Mouse (Mus musculus) hindbrain, embryonic 13.5 days (tissue): ENCODE data around the gene Olfr1502. TPM values are rescaled to one million over a fixed set of nuclear protein-coding genes. Genes with fewer than 3 reads are reported as not detected.
"Not testable (repeated sequence)": the region's sequence is repeated elsewhere in the genome, so short reads cannot be mapped to it uniquely, and the experiment has no call there.

Experiments used
- ATAC-seq: fragments of 200-750 bp; cut with Nextera tagmentation; 2 replicates; pipeline ENCODE4 v1.8.0; 2017; ENCODE audit warnings: moderate TSS enrichment; ENCODE audit not compliant: low FRiP score
- H3K27ac ChIP-seq: fragments of 300-500 bp; sonication (generic); 2 replicates; pipeline ENCODE4 v1.5.1; 2015; ENCODE audit warnings: inconsistent platforms, mild to moderate bottlenecking, moderate library complexity
- H3K27me3 ChIP-seq: fragments of 300-500 bp; sonication (generic); 2 replicates; pipeline ENCODE4 v1.6.1; 2015; ENCODE audit warnings: mild to moderate bottlenecking, inconsistent platforms
- H3K36me3 ChIP-seq: fragments of 300-500 bp; sonication (generic); 2 replicates; pipeline ENCODE4 v1.6.1; 2015; ENCODE audit warnings: mild to moderate bottlenecking, inconsistent platforms
- H3K4me1 ChIP-seq: fragments of 300-500 bp; sonication (generic); replicated peaks from 2 replicates; pipeline ENCODE4 v1.6.1; 2015; ENCODE audit warnings: inconsistent platforms
- H3K4me2 ChIP-seq: fragments of 300-500 bp; sonication (generic); 2 replicates; pipeline ENCODE4 v1.6.1; 2015; ENCODE audit warnings: inconsistent platforms, mild to moderate bottlenecking, moderate library complexity
- H3K4me3 ChIP-seq: fragments of 300-500 bp; sonication (generic); 2 replicates; pipeline ENCODE4 v1.5.1; 2015; ENCODE audit warnings: mild to moderate bottlenecking, inconsistent platforms
- H3K9ac ChIP-seq: fragments of 300-500 bp; sonication (generic); 2 replicates; pipeline ENCODE4 v1.6.1; 2015; ENCODE audit warnings: mild to moderate bottlenecking, inconsistent platforms
- H3K9me3 ChIP-seq: fragments of 300-500 bp; sonication (generic); 2 replicates; pipeline ENCODE4 v1.6.1; 2016; ENCODE audit warnings: inconsistent platforms
- WGBS: fragments of 180-500 bp; shearing (Covaris S2); methylation state at CpG from one replicate; pipeline ENCODE4 v1.1.7; 2015; 5-methylcytosine and 5-hydroxymethylcytosine counted together
- polyA plus RNA-seq: library from polyadenylated mRNA; unstranded; fragments of >200 nt; fragmentation: Nextera tagmentation; extraction: Ambion mirVana; gene quantifications from 2 replicates; pipeline ENCODE4 v1.2.1, GENCODE M21; 2015

Gene Olfr1502
- not detected in 2 replicates for polyA plus RNA-seq

DNA sequence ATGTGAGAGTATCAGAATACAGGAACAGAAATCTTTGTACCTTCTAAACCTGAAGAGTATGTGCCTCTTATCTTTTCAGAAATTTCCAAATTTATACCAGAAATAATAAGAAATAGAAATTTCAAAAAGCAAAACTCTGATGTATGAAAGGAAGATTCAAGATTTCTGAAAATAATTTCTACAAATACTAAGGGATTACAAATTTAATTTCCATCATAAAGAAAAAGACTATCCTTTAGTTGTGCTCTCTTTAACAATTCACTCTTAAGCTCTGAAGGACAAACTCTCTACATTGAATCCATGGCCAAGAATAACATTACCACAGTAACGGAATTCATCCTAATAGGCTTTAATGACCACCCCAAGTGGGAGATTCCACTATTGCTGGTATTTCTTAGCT is at the start of gene Olfr1502:
Gene Olfr1502, plus strand, starts transcription at position 301 of the 400 bp plus-strand sequence.
- Histone ChIP-seq H3K9ac (no peak within 1 kb of the TSS), H3K27ac (no peak within 1 kb of the TSS), H3K4me1 (no peaks in the 10 kb centered on the region), H3K36me3 (no peaks in the 10 kb centered on the region), H3K4me3 (no peak within 1 kb of the TSS), H3K27me3 (no peaks in the 10 kb centered on the region), H3K4me2 (no peak within 1 kb of the TSS), H3K9me3 (no peaks in the 10 kb centered on the region)
- WGBS: 95% methylated on average over 1 of the region's 1 CpGs
- ATAC-seq: no peak

GRCm38 (mm10) chr19:13812823-13813222 is 48.8 kb upstream of the Olfr1502 start:
- 62% methylated on average over 2 of the region's 2 CpGs for WGBS
- Histone ChIP-seq H3K4me1 (no peaks in the 10 kb centered on the region), H3K4me2 (no peak overlapping the region), H3K9ac (no peak overlapping the region), H3K4me3 (no peak overlapping the region), H3K9me3 (no peaks in the 10 kb centered on the region), H3K27ac (no peak overlapping the region), H3K27me3 (no peaks in the 10 kb centered on the region), H3K36me3 (no peaks in the 10 kb centered on the region)
- no peak for ATAC-seq

DNA sequence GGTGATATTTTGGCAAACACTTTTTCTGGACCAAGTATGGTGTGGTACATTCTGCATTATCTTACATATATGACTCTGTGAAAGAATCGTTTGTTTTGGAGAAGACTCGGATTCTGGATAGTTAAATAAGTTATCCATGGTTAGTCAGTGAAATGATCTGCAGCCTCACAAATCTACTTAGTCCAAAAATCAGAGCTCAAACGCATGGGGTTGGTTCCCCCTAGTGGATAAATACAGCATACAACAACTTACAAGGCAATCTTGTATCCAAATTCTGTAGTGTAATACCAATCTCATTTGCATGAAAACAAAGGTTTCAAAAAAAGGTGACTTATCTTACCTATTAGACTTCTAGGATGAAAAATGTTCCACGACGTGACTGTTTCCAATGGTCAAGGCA is 42.8 kb upstream of the Olfr1502 start:
- no peaks in the 10 kb centered on the region for H3K27me3 ChIP-seq
- 36% methylated on average over 5 of the region's 5 CpGs for WGBS
- no peak overlapping the region for H3K4me2 ChIP-seq
- H3K9ac ChIP-seq: no peak overlapping the region
- H3K4me3 ChIP-seq: no peak overlapping the region
- H3K36me3 ChIP-seq: no peaks in the 10 kb centered on the region
- no peak for ATAC-seq
- H3K27ac ChIP-seq: no peak overlapping the region
- no peaks in the 10 kb centered on the region for H3K4me1 ChIP-seq
- H3K9me3 ChIP-seq: no peaks in the 10 kb centered on the region

GRCm38 (mm10) chr19:13819347-13819746 is 42.2 kb upstream of the Olfr1502 start, which contains the start of gene Olfr1499:
TSS of gene Olfr1499 (minus strand) at chr19:13819447.
- ATAC-seq: no peak
- H3K4me2 ChIP-seq: no peak within 1 kb of the TSS
- no peak within 1 kb of the TSS for H3K4me3 ChIP-seq
- no peak within 1 kb of the TSS for H3K9ac ChIP-seq
- no peaks in the 10 kb centered on the region for H3K9me3 ChIP-seq
- no peak within 1 kb of the TSS for H3K27ac ChIP-seq
- H3K36me3 ChIP-seq: no peaks in the 10 kb centered on the region
- no peaks in the 10 kb centered on the region for H3K4me1 ChIP-seq
- H3K27me3 ChIP-seq: no peaks in the 10 kb centered on the region

- no peak overlapping the region for H3K27ac ChIP-seq
- no peaks in the 10 kb centered on the region for H3K27me3 ChIP-seq
- no peaks in the 10 kb centered on the region for H3K36me3 ChIP-seq
- no peak overlapping the region for H3K9ac ChIP-seq
- WGBS: 74% methylated on average over 5 of the region's 5 CpGs
- H3K4me2 ChIP-seq: no peak overlapping the region
- no peaks in the 10 kb centered on the region for H3K9me3 ChIP-seq
- no peaks in the 10 kb centered on the region for H3K4me1 ChIP-seq
- ATAC-seq: no peak
- no peak overlapping the region for H3K4me3 ChIP-seq
These were observed 40.7 kb upstream of the Olfr1502 start for GRCm38 (mm10) chr19:13820847-13821246.

DNA sequence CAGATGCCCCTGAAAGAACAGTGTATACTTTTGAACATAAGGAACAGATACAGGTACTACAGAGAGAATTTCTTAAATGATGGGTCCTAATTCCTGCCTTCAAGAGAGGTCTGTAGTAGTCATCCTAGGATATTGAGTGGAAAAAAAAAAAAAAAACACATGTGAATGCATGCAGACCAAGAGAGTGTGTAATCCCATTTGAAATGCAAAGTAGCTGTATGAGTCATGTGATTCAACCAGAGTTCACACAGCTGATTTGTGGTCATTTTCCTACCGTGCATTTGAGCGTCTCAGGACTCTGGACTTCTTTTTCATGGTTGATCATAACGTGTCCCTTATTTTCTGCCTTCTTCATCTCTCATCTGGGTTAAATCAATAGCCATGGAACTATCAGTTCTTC is 33.1 kb upstream of the Olfr1502 start:
- no peaks in the 10 kb centered on the region for H3K36me3 ChIP-seq
- no peak for ATAC-seq
- WGBS: 78% methylated on average over 3 of the region's 3 CpGs
- no peaks in the 10 kb centered on the region for H3K4me1 ChIP-seq
- H3K4me2 ChIP-seq: no peak overlapping the region
- no peaks in the 10 kb centered on the region for H3K27me3 ChIP-seq
- no peak overlapping the region for H3K27ac ChIP-seq
- H3K9me3 ChIP-seq: no peaks in the 10 kb centered on the region
- H3K9ac ChIP-seq: no peak overlapping the region
- H3K4me3 ChIP-seq: no peak overlapping the region

DNA sequence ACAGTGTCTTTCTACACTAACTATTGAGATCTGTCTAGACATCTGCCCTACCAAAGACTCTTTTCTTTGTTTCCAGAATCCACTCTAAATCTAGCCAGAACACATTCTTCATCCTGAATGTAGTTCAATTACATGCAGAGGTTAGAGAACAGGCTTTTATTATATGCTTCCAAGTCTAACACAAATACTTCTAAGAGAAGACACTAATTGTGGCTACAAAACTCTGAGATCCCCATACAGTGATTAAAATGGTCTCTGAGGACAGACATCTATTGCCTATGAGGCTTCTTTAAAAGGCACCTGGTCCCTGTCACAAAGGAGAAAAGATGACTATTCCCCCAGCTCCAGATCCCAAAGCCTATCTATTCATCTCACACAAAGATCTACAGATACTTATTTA is 31.2 kb upstream of the Olfr1502 start, which contains the start of gene Olfr1500:
Gene Olfr1500, minus strand, starts transcription at position 101 of the 400 bp plus-strand sequence.
- no peak within 1 kb of the TSS for H3K27ac ChIP-seq
- H3K4me2 ChIP-seq: no peak within 1 kb of the TSS
- H3K27me3 ChIP-seq: no peaks in the 10 kb centered on the region
- H3K4me1 ChIP-seq: no peaks in the 10 kb centered on the region
- ATAC-seq: no peak
- H3K9me3 ChIP-seq: no peaks in the 10 kb centered on the region
- H3K9ac ChIP-seq: no peak within 1 kb of the TSS
- H3K4me3 ChIP-seq: no peak within 1 kb of the TSS
- H3K36me3 ChIP-seq: no peaks in the 10 kb centered on the region

DNA sequence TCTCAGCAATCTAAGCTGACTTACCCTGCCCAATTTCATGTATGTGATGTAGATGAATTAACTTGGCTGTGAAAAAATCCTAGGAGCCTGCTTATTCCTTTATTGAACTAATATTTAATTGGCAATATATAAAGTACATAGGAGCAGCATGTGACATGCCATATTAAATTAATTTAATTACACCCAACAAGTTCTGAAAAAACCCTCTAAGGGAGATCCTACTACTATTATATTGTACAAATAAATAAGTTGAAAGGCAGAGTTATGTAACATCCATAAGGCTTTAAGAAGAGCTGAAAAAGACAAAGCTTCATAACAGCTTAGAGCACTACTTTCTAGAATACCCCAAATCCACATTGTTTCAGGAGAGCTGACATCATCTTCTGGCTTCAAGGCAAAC is 11.0 kb upstream of the Olfr1502 start, which contains the start of gene Olfr1501:
Gene Olfr1501, minus strand, starts transcription at position 101 of the 400 bp plus-strand sequence.
- H3K27ac ChIP-seq, H3K4me3 ChIP-seq, H3K27me3 ChIP-seq, H3K9ac ChIP-seq, ATAC-seq, H3K36me3 ChIP-seq, H3K4me2 ChIP-seq, H3K4me1 ChIP-seq, H3K9me3 ChIP-seq: not testable (repeated sequence)

GRCm38 (mm10) chr19:13897828-13898227 is 36.2 kb downstream of the Olfr1502 start, which contains the start of gene Olfr1504:
TSS of gene Olfr1504 (minus strand) at chr19:13897928.
- no peak within 1 kb of the TSS for H3K4me2 ChIP-seq
- H3K4me1 ChIP-seq: no peaks in the 10 kb centered on the region
- no peak for ATAC-seq
- H3K27ac ChIP-seq: no peak within 1 kb of the TSS
- no peaks in the 10 kb centered on the region for H3K27me3 ChIP-seq
- H3K9me3 ChIP-seq: no peaks in the 10 kb centered on the region
- H3K36me3 ChIP-seq: no peaks in the 10 kb centered on the region
- H3K4me3 ChIP-seq: no peak within 1 kb of the TSS
- WGBS: 74% methylated on average over 1 of the region's 1 CpGs
- H3K9ac ChIP-seq: no peak within 1 kb of the TSS

Other genes with a start within 250 kb of the Olfr1502 start
- not detected in 2 replicates for gene Olfr1487, start 244.4 kb upstream of the Olfr1502 start, polyA plus RNA-seq
- gene Olfr1489, start 230.2 kb upstream of the Olfr1502 start, polyA plus RNA-seq: not detected in 2 replicates
- gene Olfr1490, start 210.7 kb upstream of the Olfr1502 start, polyA plus RNA-seq: not detected in 2 replicates
- gene Olfr1491, start 164.5 kb upstream of the Olfr1502 start, polyA plus RNA-seq: not detected in 2 replicates
- not detected in 2 replicates for gene Olfr1493-ps1, start 138.5 kb upstream of the Olfr1502 start, polyA plus RNA-seq
- gene Olfr1494, start 122.1 kb upstream of the Olfr1502 start, polyA plus RNA-seq: not detected in 2 replicates
- not detected in 2 replicates for gene Olfr1495, start 97.2 kb upstream of the Olfr1502 start, polyA plus RNA-seq
- gene Olfr1496, start 83.9 kb upstream of the Olfr1502 start, polyA plus RNA-seq: not detected in 2 replicates
- not detected in 2 replicates for gene Olfr1497, start 63.6 kb upstream of the Olfr1502 start, polyA plus RNA-seq
- not detected in 2 replicates for gene Olfr1499, start 42.3 kb upstream of the Olfr1502 start, polyA plus RNA-seq
- gene Olfr1500, start 31.3 kb upstream of the Olfr1502 start, polyA plus RNA-seq: not detected in 2 replicates
- gene Olfr1501, start 11.1 kb upstream of the Olfr1502 start, polyA plus RNA-seq: not detected in 2 replicates
- not detected in 2 replicates for gene Olfr1504, start 36.1 kb downstream of the Olfr1502 start, polyA plus RNA-seq
- gene Olfr1505, start 51.7 kb downstream of the Olfr1502 start, polyA plus RNA-seq: not detected in 2 replicates